ENCODE assay signal across 15 mouse cellular contexts in the genomic region with DNA sequence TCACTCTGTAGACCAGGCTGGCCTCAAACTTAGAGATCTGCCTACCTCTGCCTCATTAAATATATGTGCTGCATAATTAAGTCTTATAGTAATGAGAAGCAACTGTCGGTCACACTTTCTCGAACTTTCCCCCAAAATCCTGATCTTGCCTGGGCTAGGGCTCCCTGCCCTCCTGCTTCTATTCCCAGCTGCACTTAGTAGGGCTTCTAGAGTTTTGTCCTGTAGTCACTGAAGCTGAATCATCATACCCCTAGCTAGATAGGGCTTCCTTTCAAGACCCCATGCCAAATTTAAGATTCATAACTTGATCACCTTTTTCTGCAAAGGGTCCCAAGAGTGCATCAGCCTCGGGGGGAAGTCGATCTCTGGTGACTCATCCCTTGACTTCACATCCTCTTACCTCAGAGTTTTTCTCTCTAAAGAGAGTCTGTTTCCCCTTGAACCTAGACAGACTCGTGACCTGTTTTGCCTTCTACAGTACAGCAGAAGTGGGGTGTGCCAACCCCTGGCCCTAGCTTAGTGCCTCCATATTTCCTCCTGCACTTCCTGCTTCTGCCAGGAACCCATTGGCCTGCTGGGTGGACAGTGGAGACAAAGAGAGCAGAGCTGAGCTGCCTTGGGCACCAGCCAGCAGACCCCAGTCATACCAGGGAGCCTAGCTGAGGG. TPM values are rescaled to one million over a fixed set of nuclear protein-coding genes. Genes with fewer than 3 reads are reported as not detected.
DNase-seq lines count a peak whose midpoint lies in the region; ATAC-seq and TF ChIP-seq lines count a peak whose summit lies in the region.
"Had no signal": no experiment of that assay in that cellular context is flagged by ENCODE, and none has a peak within 500 bp of the region (broad histone marks: within the 10 kb centered on the region; RNA-seq: fewer than 3 reads in every experiment).

No protein-coding gene starts in this region.

- 78% methylated on average over 5 of the region's 5 CpGs for WGBS in limb, embryonic 12.5 days
- 88% methylated on average over 5 of the region's 5 CpGs for WGBS in limb, embryonic 10.5 days
- WGBS in liver, embryonic 16.5 days (ENCODE audit: insufficient replicate concordance), result 40% methylated on average over 5 of the region's 5 CpGs
- WGBS in stomach, postnatal 0 days, result 76% methylated on average over 5 of the region's 5 CpGs

- TF ChIP-seq EP300 in stomach, postnatal 0 days (optimal IDR thresholded peaks at IDR 0.05), result no peak

- no peaks in the 10 kb centered on the region for H3K36me3 ChIP-seq in limb, embryonic 12.5 days
- H3K36me3 ChIP-seq in limb, embryonic 10.5 days, result no peaks in the 10 kb centered on the region
- no peaks in the 10 kb centered on the region for H3K36me3 ChIP-seq in liver, embryonic 16.5 days (ENCODE audit: control insufficient read depth, insufficient read depth)
- no peaks in the 10 kb centered on the region for H3K36me3 ChIP-seq in stomach, postnatal 0 days (ENCODE audit: control insufficient read depth, insufficient read depth, low read length)
- H3K36me3 ChIP-seq: embryonic facial prominence, embryonic 12.5 days; forebrain, embryonic 10.5 days; limb, embryonic 13.5 days had no signal

- H3K9me3 ChIP-seq in limb, embryonic 12.5 days, result no peaks in the 10 kb centered on the region
- no peaks in the 10 kb centered on the region for H3K9me3 ChIP-seq in limb, embryonic 10.5 days (replicated peaks)
- H3K9me3 ChIP-seq in liver, embryonic 16.5 days (replicated peaks; ENCODE audit: control insufficient read depth, low read length), result no peaks in the 10 kb centered on the region
- no peaks in the 10 kb centered on the region for H3K9me3 ChIP-seq in stomach, postnatal 0 days (ENCODE audit: control insufficient read depth, low read length)
- H3K9me3 ChIP-seq: embryonic facial prominence, embryonic 12.5 days; forebrain, embryonic 10.5 days; limb, embryonic 13.5 days had no signal

- H3K4me3 ChIP-seq in limb, embryonic 12.5 days (replicated peaks), result no peak overlapping the region
- no peak overlapping the region for H3K4me3 ChIP-seq in limb, embryonic 10.5 days
- H3K4me3 ChIP-seq in liver, embryonic 16.5 days (ENCODE audit: low read depth, low read length), result no peak overlapping the region
- H3K4me3 ChIP-seq in stomach, postnatal 0 days (ENCODE audit: low read depth, low read length), result no peak overlapping the region
- H3K4me3 ChIP-seq: embryonic facial prominence, embryonic 12.5 days; forebrain, embryonic 10.5 days; limb, embryonic 13.5 days had no signal

- H3K4me1 ChIP-seq in limb, embryonic 12.5 days (replicated peaks), result no peaks in the 10 kb centered on the region
- no peaks in the 10 kb centered on the region for H3K4me1 ChIP-seq in limb, embryonic 10.5 days
- H3K4me1 ChIP-seq in liver, embryonic 16.5 days (ENCODE audit: control insufficient read depth, low read depth, low read length), result no peaks in the 10 kb centered on the region
- H3K4me1 ChIP-seq in stomach, postnatal 0 days (replicated peaks; ENCODE audit: control insufficient read depth, insufficient read depth), result no peaks in the 10 kb centered on the region
- H3K4me1 ChIP-seq: embryonic facial prominence, embryonic 12.5 days; forebrain, embryonic 10.5 days; limb, embryonic 13.5 days had no signal

- ATAC-seq in limb, embryonic 12.5 days (ENCODE audit: insufficient number of reproducible peaks, insufficient read depth, low FRiP score, low TSS enrichment, low read depth), result no peak
- peak; percentile 45; the same call in 1 of the 2 replicates for ATAC-seq in liver, embryonic 16.5 days (ENCODE audit: low read depth)
- peak; percentile 51; the same call in 1 of the 2 replicates for ATAC-seq in stomach, postnatal 0 days (ENCODE audit: low FRiP score, low TSS enrichment)

- no peak overlapping the region for H3K27ac ChIP-seq in limb, embryonic 12.5 days
- no peak overlapping the region for H3K27ac ChIP-seq in limb, embryonic 10.5 days
- H3K27ac ChIP-seq in liver, embryonic 16.5 days (ENCODE audit: low read length), result peak overlapping the region; percentile 43; the same call in 1 of the 2 replicates
- H3K27ac ChIP-seq in stomach, postnatal 0 days (replicated peaks), result no peak overlapping the region
- H3K27ac ChIP-seq: embryonic facial prominence, embryonic 12.5 days; forebrain, embryonic 10.5 days; hindbrain, embryonic 14.5 days; limb, embryonic 13.5 days had no signal

- no peaks in the 10 kb centered on the region for H3K27me3 ChIP-seq in limb, embryonic 12.5 days
- H3K27me3 ChIP-seq in limb, embryonic 10.5 days (ENCODE audit: low read depth, poor library complexity, severe bottlenecking), result no peaks in the 10 kb centered on the region
- H3K27me3 ChIP-seq in liver, embryonic 16.5 days (ENCODE audit: control insufficient read depth, insufficient read depth, low read depth, low read length), result no peaks in the 10 kb centered on the region
- no peaks in the 10 kb centered on the region for H3K27me3 ChIP-seq in stomach, postnatal 0 days (ENCODE audit: control insufficient read depth, insufficient read depth, low read length)
- H3K27me3 ChIP-seq: embryonic facial prominence, embryonic 12.5 days; limb, embryonic 13.5 days had no signal

- no peak for TF ChIP-seq CTCF in stomach, postnatal 0 days (IDR thresholded peaks at IDR 0.05; ENCODE audit: low read depth)

- no peak overlapping the region for H3K4me2 ChIP-seq in limb, embryonic 12.5 days
- no peak overlapping the region for H3K4me2 ChIP-seq in liver, embryonic 16.5 days (ENCODE audit: low read depth, low read length)
- no peak overlapping the region for H3K4me2 ChIP-seq in stomach, postnatal 0 days (replicated peaks; ENCODE audit: low read depth)
- H3K4me2 ChIP-seq: embryonic facial prominence, embryonic 12.5 days; hindbrain, embryonic 14.5 days; limb, embryonic 13.5 days had no signal

- 0 out of 2 replicates have a peak overlapping the region, but pooled peaks have one; percentile 12 for H3K9ac ChIP-seq in limb, embryonic 12.5 days (replicated peaks)
- H3K9ac ChIP-seq in liver, embryonic 16.5 days (ENCODE audit: low read depth, low read length), result no peak overlapping the region
- H3K9ac ChIP-seq in stomach, postnatal 0 days (ENCODE audit: low read length), result no peak overlapping the region
- H3K9ac ChIP-seq: embryonic facial prominence, embryonic 12.5 days; hindbrain, embryonic 14.5 days; limb, embryonic 13.5 days had no signal

- DNase-seq in limb, embryonic 10.5 days (ENCODE audit: low spot score), result no peak
- peak; percentile 8 for DNase-seq in thymus, postnatal 14 days
- DNase-seq in thymus, postnatal 4 days, result no peak
- no peak for DNase-seq in stomach, postnatal 0 days (ENCODE audit: low spot score)
- no peak for DNase-seq in ovary, postnatal 14 days (ENCODE audit: low spot score)
- DNase-seq in testis, postnatal 14 days (ENCODE audit: low spot score), result no peak
- DNase-seq: adrenal gland, postnatal 10 days; cerebellum, postnatal 25 days had no signal

RNA-seq across cellular contexts. Expression of a gene that starts 4.9 kb away (rescaled TPM):
- polyA plus RNA-seq in limb, embryonic 12.5 days (2016; fragmentation: Nextera tagmentation; extraction: Ambion mirVana), result 0.26 TPM in 2 replicates
- polyA plus RNA-seq in limb, embryonic 10.5 days (2016; fragmentation: Nextera tagmentation; extraction: Ambion mirVana), result 0.06 TPM in 1 of 2 replicates, not detected in the other
- polyA plus RNA-seq in liver, embryonic 16.5 days (2015; fragmentation: Nextera tagmentation; extraction: Ambion mirVana), result 4.0 and 5.5 TPM in 2 replicates
- 0.36 and 0.47 TPM in 2 replicates for polyA plus RNA-seq in stomach, postnatal 0 days (2015; fragmentation: Nextera tagmentation; extraction: Ambion mirVana)
- polyA plus RNA-seq: hindbrain, embryonic 14.5 days; neural tube, embryonic 11.5 days had no signal

RNA-seq across cellular contexts. Expression of a gene that starts 24.4 kb away (rescaled TPM):
- 23.9 and 25.0 TPM in 2 replicates for polyA plus RNA-seq in limb, embryonic 12.5 days (2016; fragmentation: Nextera tagmentation; extraction: Ambion mirVana)
- 30.7 and 32.2 TPM in 2 replicates for polyA plus RNA-seq in limb, embryonic 10.5 days (2016; fragmentation: Nextera tagmentation; extraction: Ambion mirVana)
- 78.8 and 88.7 TPM in 2 replicates for polyA plus RNA-seq in liver, embryonic 16.5 days (2015; fragmentation: Nextera tagmentation; extraction: Ambion mirVana)
- 104 and 109 TPM in 2 replicates for polyA plus RNA-seq in stomach, postnatal 0 days (2015; fragmentation: Nextera tagmentation; extraction: Ambion mirVana)

RNA-seq across cellular contexts. Expression of a gene that starts 47.5 kb away (rescaled TPM):
- 1.4 and 1.8 TPM in 2 replicates for polyA plus RNA-seq in limb, embryonic 12.5 days (2016; fragmentation: Nextera tagmentation; extraction: Ambion mirVana)
- 0.95 and 1.8 TPM in 2 replicates for polyA plus RNA-seq in limb, embryonic 10.5 days (2016; fragmentation: Nextera tagmentation; extraction: Ambion mirVana)
- 2.3 and 2.4 TPM in 2 replicates for polyA plus RNA-seq in liver, embryonic 16.5 days (2015; fragmentation: Nextera tagmentation; extraction: Ambion mirVana)
- polyA plus RNA-seq in stomach, postnatal 0 days (2015; fragmentation: Nextera tagmentation; extraction: Ambion mirVana), result 1.7 TPM in 2 replicates

RNA-seq across cellular contexts. Expression of a gene that starts 48.6 kb away (rescaled TPM):
- 5.8 and 8.2 TPM in 2 replicates for polyA plus RNA-seq in limb, embryonic 12.5 days (2016; fragmentation: Nextera tagmentation; extraction: Ambion mirVana)
- 9.1 and 9.8 TPM in 2 replicates for polyA plus RNA-seq in limb, embryonic 10.5 days (2016; fragmentation: Nextera tagmentation; extraction: Ambion mirVana)
- polyA plus RNA-seq in liver, embryonic 16.5 days (2015; fragmentation: Nextera tagmentation; extraction: Ambion mirVana), result 5.9 and 6.4 TPM in 2 replicates
- polyA plus RNA-seq in stomach, postnatal 0 days (2015; fragmentation: Nextera tagmentation; extraction: Ambion mirVana), result 6.3 and 8.2 TPM in 2 replicates

RNA-seq across cellular contexts. Expression of a gene that starts 48.9 kb away (rescaled TPM):
- 17.8 and 23.6 TPM in 2 replicates for polyA plus RNA-seq in limb, embryonic 12.5 days (2016; fragmentation: Nextera tagmentation; extraction: Ambion mirVana)
- 15.6 and 22.7 TPM in 2 replicates for polyA plus RNA-seq in limb, embryonic 10.5 days (2016; fragmentation: Nextera tagmentation; extraction: Ambion mirVana)
- polyA plus RNA-seq in liver, embryonic 16.5 days (2015; fragmentation: Nextera tagmentation; extraction: Ambion mirVana), result 12.7 TPM in 2 replicates
- 17.7 and 18.1 TPM in 2 replicates for polyA plus RNA-seq in stomach, postnatal 0 days (2015; fragmentation: Nextera tagmentation; extraction: Ambion mirVana)
